Mouse (Mus musculus): ENCODE results near the gene Il31.
"Not testable (repeated sequence)": the region's sequence is repeated elsewhere in the genome, so short reads cannot be mapped to it uniquely, and the experiment has no call there.

- not testable (repeated sequence) for TF ChIP-seq CTCF (IDR thresholded peaks at IDR 0.05); POLR2A (IDR thresholded peaks at IDR 0.05; ENCODE audit: insufficient read depth, low read depth, low read length); EP300 (IDR thresholded peaks at IDR 0.05; ENCODE audit: insufficient read depth, low read depth, low read length)
Measured at GRCm38 (mm10) chr5:123511426-123511825, 22.1 kb upstream of the Il31 start.
